Mouse (Mus musculus) olfactory bulb, adult 2 months (tissue): ENCODE results near the gene March1.

Source experiments
- CTCF ChIP-seq: fragments of 200-500 bp; IDR thresholded peaks from 2 replicates; pipeline ENCODE4 v1.5.1; 2012; ENCODE audit warnings: low read depth, mild to moderate bottlenecking, low read length, moderate library complexity; ENCODE audit not compliant: insufficient read depth
- POLR2A ChIP-seq: fragments of 200-500 bp; IDR thresholded peaks from 2 replicates; pipeline ENCODE4 v1.6.1; 2012; ENCODE audit warnings: mild to moderate bottlenecking, low read depth, low read length, moderate library complexity; ENCODE audit not compliant: insufficient read depth

DNA sequence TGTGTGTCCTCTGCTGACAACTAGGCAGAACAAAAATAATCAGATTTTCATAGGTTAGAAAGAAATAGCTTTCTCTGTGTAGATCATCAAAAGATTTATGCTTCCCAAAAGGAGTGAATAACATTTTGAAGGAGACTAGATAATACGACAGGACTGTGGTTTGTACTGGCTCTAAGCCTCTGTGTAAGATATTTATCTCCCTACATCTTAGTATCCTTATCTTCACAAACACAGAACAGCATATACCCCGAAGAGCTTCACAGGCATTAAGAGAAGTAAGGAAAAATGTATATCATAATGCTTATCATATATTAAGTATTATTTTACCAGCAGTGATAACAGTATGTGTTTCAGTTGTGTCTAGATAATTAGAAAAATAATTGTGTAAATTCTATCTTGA is 592.6 kb downstream of the March1 start:
- no peak for TF ChIP-seq POLR2A
- no peak for TF ChIP-seq CTCF
